Mouse (Mus musculus): Measurements from ENCODE around the gene Antxr1. TPM values are rescaled to one million over a fixed set of nuclear protein-coding genes. Genes with fewer than 3 reads are reported as not detected.

The Antxr1 gene
- total RNA-seq, 2 experiments from 2014 or later = 15.4 to 16.5 TPM

DNA sequence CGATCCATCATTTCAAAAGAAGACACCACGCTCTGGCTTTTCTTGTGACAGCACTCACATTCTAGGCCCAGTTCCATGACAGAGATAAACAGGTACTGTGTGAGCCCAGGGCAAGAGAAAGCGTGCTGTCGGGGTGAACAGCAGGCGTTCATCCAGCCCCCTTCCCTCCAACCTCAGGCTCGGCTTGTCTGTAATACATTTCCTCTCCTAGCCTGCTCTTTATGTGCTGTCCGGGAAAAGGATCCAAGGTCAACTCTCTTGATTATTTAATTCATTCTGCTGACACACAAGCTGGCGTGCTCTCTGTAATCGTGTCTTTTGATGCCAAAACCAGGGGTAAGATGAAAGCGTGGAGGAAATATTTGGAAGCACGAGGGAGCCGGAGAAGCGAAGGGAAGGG, 192.0 kb downstream of the Antxr1 start:
- DNase-seq (ENCODE audit: low spot score in 2 of 2) = no peak

DNA sequence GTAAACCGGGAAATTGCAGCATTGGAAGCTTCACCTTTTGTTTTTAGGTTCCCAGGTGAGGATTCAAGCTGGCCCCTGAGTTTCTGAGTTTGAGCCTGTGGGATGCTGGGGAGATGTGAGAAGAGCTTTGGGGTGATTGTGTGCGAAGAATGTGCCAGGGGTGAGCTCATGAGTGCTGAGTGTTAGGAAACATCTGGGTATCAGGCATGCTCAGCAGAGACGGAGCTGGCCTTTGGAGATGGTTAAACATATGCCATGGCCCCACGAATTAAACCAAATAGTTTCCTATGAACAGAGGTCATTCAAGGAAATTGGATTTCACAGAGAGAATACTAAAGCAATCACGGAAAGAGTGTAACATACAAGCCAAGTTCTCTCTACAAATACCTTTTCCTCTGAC, 193.4 kb downstream of the Antxr1 start:
- DNase-seq (ENCODE audit: low spot score in 2 of 2) = no peak

DNA sequence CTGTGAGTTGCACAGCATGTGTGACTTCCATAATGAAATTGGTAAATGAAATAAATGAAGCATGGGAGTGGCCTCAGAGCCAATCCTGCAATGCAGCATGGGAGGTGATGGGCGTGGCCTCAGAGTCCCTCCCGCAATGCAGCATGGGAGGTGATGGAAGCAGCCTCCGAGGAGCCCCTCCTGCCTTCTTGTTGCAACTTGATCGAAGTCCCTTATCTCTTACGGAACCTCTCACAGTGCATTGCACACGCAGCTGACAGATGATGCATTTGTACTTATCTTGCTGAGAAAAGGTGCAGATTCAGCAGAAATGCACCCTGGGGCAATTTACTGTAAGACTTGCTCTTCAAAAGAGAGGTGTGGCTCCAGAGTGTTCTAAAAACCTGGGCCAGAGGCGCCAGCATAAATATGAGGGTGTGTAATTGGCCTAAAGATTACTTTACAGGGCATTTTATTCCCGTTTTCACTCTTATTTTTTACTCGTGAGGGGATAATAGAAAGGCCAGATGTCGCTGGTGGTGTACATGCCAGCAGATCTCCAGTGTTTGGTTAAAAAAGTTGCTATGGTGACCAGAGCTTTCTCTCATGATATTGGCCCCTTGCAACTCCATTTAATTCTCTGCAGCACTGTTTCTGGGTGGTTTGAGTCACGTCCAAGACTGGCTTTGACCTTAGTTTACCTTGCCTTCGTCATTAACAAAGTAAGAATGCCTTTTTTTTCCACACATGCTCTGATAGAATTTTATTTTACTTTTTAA, 195.6 kb downstream of the Antxr1 start:
- DNase-seq (ENCODE audit: low spot score in 2 of 2) = no peak

DNA sequence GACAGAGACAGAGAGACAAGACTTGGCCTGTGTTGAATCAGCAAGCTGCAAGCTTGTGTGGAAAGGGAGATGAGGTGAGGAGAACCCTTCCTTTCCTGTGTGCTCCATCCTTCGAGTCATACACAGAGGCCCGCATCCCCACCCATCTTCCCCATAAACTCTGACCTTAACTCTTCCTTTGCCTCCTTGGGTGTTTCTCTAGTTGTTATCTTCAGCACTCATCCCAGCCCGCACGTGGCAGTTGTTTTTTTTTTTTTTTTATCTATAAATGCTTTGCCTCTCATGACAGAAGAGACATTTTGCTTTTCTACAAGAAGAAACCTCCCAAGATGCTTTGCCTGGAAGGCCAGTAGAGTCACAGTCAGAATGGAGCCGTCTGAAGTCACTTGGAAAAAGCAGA, 197.1 kb downstream of the Antxr1 start:
- no peak for DNase-seq (ENCODE audit: low spot score in 2 of 2)

DNA sequence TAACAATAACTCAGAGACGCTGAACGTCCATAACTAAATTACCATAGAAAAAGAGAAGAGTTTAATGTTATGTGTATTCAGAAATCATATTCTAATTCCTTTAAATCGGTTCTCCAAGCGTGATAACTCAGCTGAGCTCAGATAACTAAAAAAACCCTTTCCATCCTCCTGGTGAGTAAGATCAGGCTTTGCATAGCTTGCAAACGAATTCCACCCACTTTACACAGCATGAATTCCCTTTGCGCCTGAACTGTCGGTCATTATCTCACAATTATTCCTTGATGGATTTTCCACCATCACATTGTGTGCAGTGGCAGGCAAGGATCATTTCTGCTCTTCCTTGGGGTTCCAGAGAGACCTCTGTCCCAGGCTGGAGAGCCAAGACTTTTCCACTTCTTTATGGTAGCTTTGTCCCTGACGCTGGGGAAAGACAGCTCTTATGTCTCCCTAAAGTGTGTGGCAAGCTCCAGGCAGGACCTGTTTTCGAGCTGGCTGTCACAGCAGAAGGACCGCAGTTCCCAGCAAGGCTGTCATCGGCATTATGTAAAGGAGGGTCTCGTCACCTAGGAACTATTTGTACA, 201.6 kb downstream of the Antxr1 start:
- DNase-seq (ENCODE audit: low spot score in 2 of 2) = no peak

DNA sequence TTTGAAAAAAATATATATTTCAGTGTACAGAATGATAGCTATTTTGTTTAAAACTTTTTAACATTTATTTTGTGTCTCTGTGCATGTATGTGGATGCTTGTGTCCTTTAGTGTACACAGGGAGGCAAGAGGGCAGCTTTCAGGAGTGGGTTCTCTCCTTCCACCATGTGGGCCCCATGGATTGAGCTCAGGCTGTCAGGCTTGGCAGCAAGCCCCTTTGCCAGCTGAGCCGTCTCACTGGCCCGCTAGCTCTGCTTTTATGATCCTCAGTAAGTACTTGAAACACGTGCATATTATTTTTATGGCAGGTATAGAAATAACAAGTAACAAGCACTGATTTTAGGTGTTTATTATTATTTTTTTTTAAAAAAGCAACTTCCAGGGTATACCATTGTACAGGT, 202.1 kb downstream of the Antxr1 start:
- DNase-seq (ENCODE audit: low spot score in 2 of 2) = peak in 1 of 2 experiments; percentile 21

DNA sequence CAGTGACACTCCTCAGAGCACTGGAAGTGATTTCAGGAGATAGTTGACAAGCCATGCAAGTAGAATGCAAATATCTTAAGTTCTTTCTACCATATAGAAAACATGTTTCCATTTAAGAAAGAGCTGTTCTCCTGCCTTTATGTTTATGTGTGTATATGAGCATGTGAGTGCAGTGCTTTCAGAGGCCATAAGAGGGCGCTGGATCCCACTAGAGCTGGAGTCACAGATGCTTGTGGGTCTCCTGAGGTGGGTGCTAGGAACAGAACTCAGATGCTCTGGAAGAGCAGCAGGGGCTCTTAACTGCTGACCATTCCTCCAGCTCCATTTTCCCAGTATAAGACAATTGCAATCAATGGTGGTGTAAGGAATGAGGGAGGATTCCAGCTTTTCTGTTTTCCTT, 204.5 kb downstream of the Antxr1 start:
- DNase-seq (ENCODE audit: low spot score in 2 of 2) = no peak

DNA sequence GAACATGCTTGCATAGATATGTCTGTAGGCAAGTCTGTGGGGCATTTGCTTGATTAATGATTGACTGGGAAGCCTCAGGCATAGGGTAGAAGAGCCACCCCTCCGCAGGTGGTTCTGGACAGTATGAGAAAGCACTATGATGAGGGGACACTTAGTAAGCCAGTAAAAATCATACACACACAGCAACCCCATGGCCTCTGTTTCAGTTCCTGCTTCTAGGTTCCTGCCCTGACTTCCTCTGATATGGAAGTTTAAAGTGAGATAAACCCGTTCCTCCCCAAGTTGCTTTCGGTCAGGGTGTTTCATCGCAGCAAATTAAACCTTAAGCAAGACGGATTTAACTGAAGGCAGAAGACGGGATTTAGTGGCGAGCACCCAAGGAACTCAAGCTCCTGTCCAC, 205.0 kb downstream of the Antxr1 start:
- no peak for DNase-seq (ENCODE audit: low spot score in 2 of 2)

DNA sequence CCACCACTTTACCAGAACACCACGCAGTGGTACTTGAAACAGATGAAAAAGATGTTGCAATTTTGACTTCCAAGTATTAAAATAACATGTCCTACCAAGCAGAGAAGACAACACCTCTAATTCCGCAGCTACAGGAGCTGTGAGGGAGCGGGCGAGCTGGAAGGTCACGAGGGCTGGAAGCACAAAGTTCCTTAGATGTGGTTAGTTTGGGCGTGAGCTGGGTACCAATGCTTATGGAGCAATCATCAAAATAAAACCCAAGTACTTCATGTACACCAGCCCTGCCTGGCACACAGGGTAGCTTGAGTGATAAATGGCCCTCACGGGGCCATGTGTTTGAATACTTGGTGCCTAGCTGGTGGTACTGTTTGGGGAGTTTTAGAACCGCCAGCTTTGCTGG, 205.8 kb downstream of the Antxr1 start:
- DNase-seq (ENCODE audit: low spot score in 2 of 2) = no peak

DNA sequence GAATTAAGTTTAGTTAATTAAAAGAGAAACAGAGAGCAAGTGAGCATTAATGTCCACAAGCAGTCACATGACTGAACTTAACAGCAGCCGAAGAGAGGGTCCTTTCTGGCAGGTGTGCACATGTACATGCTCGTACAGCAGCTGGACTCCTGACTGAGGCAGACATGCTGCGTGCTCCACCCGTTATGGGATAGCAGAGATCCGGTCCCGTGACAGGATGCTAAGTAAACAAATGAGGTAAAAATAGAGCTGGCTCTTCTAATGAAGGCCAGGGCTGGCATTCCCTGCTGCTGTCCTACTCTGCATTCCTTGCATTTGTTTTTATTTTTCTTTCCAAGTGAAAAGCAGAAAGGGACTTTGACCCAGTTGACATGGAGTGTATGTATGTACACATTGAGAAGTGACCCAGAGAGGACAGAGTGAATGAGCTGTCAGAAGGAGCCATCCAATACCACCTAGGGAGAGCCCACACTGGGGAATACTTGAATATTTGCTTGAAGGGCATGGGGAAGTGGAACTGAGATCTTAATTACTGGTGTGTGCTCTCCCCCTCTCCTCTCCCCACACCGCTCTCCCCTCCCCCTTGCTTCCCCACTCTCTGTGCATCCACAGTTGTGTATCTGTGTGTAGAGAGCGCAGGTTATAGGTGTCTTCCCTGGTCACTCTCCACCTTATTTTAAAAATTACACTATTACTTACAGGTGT, 208.4 kb downstream of the Antxr1 start:
- DNase-seq (ENCODE audit: low spot score in 2 of 2) = no peak

DNA sequence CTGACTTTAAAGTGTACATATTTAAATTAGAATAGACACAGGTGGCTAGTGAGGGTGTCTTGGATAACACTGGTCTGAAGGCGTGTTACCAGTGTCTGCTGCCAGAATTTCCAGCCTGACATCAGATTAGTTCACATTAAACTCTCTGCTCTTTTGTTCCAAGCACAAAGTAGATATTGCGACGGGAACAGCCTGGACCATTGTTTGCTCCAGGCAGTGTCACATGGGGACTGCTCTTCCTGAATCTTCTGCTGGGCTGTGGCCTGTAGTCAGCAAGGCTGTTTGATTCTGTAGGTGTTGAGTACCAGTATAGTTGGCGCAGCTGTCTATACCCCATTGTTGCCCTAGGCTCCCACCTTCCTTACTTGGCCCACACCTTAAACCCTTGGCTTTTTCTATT, 211.6 kb downstream of the Antxr1 start:
- DNase-seq (ENCODE audit: low spot score in 2 of 2) = no peak

DNA sequence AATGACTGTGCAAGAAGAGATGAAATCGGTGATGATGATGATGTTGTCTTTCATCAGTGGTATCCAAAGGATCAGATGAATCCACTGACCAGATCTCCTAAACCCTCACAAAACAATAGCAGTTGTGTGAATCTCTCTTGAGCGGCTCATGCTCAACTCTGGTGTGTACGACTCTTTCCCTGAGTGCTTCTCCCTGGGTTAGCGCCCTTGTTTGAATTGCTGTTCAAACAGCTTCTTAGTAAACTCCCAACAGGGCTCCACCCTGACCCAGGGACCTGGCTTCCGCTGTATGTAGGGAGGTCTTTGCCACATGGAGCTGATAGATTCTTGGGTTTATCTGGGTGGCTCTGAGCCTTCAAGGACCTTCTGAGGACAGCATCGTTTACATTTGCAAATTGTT, 212.2 kb downstream of the Antxr1 start:
- DNase-seq (ENCODE audit: low spot score in 2 of 2) = no peak

DNA sequence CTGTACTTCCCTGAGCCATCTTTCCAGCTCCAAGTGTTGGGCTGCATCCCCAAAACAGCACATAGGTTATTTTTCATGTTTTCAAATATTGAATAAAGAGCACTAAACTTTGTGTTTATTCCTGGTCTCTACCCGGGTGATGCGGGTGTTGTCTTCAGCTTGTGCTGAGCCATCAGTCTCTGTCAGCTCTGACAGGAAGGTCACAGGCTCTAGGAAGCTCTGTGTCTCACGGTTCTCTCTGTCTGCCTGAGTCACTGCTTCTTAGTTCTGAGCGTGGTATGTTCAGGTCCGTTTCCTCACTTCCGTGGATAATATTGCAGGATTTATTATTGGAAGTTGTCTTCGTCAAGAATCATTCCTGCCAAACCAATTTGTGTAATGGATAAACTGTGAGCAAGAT, 213.7 kb downstream of the Antxr1 start:
- DNase-seq (ENCODE audit: low spot score in 2 of 2) = no peak

DNA sequence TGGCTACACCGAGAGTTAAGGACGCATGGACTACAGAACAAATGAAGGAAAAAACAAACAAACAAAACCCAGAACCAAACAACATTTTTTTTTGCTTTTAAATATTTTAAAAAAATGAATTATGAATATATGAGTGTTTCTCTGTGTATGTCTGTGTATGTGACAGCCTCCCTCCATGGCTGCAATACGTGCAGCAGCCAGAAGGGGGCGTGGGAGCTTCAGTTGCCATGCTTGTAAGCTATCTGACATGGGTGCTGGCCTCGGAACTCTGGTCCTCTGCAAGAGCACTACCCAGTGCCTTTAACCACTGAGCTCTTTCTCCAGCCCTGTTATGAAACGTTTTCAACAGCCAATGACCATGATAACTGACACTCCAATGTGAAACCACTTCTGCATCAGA, 215.0 kb downstream of the Antxr1 start:
- DNase-seq (ENCODE audit: low spot score in 2 of 2) = no peak

DNA sequence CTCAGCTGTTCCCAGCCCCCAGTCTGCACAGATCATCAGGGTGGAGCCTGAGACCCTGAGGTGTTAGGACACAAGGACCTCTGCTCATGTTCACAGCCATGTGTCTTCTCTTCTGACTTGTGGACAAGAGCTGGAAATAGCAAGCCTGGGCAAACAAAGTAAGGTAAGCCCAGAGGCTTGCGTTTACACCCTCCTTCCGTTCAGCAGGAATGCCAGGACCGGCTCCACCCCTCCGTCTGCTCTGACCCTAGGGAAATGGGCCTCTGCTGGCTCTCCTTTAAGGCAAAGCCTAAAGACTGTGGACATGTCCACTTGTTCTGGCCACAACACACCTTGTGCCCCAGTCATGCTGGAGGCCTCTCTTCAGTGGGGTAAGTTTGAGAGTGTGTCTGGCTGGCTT, 215.6 kb downstream of the Antxr1 start:
- no peak for DNase-seq (ENCODE audit: low spot score in 2 of 2)

DNA sequence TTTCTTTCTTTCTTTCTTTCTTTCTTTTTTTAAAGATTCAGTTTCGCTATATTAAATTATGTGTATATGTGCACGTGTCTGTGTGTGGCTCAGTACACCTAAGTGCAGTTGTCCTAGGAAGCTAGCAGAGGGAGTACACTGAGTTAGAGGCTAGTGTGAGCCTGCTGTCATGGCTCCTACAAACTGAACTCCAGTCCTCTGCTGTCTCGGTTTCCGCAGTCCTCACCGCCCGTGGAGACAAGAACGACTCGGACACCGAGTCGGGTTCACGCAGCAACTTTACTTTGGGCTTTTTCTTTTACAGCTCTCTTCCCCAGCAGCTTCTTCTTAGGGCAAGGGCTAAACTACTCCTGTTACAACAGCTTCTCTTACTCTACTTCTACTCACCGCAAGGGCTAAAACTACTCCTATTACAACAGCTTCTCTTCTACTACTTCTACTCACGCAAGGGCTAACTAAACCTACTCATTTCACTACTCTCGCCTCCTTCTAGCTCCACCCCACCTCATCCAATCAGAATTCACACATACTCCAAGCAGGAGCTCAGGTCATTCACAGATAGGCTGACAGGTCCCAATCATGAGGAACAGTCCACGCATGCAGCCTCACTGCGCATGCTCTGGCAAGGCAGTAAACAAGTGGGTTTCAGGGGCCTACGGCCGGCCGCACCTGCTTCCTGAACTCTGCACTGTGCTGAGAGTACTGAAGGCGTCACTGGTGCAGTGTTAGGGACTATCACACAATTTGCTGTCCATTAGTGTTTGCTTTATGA, 216.4 kb downstream of the Antxr1 start:
- no peak for DNase-seq (ENCODE audit: low spot score in 2 of 2)

DNA sequence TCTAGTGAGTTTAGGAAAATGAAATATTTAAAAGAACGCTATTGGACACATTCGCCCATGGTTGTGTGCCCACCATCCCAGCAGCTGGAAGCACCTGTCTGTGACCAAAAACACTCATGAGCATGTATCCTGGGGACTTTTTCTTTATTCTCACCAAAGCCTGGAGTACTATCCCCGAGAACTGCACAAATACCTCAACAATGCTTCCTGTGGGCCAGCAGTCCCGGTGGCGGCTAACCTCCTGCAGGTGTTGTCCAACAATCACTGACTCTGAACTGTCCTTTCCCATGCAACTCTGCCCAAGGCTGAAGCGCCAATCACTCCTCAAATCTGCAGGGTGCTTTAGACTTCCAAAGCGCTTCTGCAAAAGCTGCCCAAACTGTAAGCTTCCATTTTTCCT, 219.0 kb downstream of the Antxr1 start:
- DNase-seq (ENCODE audit: low spot score in 2 of 2) = no peak

DNA sequence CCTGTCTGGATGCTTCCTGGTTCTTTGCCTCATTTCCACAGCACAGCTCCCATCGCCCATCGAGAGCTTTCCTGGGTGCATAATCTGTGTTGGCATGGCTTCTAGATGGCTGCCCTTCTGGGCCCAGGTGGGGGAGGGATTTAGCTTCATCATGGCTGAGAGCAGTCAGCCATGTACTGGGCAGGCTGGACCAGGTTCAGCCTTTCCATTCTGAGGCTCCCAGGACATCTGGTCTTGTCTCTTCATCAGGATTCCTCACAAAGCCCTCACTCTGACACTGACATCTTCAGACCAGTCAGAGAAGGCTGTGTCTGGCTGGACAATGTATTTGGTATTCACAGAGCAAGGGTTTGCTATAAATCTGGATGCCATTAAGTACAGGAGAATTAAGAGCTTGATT, 219.6 kb downstream of the Antxr1 start:
- no peak for DNase-seq (ENCODE audit: low spot score in 2 of 2)

DNA sequence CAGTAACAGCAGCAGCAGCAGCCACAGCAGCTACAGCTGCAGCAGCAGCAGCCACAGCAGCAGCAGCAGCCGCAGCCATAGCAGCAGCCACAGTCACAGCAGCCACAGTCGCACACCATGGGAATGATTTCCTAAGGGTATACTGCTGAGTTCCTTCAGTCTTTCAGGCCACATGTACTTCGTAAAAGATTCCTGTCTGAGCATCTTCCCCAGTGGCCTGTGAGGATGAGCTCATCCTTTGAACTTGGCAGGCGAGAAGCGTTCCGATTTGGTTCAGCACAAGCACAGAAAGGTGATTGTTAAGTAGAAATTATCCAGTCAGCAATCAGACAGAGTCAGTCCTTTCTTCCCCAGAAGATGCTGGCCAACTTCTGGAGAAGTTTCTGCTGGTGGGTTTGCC, 223.5 kb downstream of the Antxr1 start:
- no peak for DNase-seq (ENCODE audit: low spot score in 2 of 2)

DNA sequence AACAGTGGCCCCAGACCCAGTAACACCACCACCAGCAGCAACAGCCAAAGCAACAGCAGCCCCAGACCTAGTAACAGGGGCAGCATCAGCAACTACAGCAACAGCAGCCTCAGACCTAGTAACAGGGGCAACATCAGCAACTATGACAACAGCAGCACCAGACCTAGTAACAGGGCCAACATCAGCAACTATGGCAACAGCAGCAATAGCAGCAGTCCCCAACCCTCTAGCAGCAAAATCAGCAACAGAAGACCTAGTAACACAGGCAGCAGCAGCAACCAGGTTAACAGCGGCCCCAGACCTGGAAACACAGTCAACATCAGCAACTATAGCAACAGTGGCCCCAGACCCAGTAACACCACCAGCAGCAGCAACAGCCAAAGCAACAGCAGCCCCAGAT, 224.1 kb downstream of the Antxr1 start:
- no peak for DNase-seq (ENCODE audit: low spot score in 2 of 2)

DNA sequence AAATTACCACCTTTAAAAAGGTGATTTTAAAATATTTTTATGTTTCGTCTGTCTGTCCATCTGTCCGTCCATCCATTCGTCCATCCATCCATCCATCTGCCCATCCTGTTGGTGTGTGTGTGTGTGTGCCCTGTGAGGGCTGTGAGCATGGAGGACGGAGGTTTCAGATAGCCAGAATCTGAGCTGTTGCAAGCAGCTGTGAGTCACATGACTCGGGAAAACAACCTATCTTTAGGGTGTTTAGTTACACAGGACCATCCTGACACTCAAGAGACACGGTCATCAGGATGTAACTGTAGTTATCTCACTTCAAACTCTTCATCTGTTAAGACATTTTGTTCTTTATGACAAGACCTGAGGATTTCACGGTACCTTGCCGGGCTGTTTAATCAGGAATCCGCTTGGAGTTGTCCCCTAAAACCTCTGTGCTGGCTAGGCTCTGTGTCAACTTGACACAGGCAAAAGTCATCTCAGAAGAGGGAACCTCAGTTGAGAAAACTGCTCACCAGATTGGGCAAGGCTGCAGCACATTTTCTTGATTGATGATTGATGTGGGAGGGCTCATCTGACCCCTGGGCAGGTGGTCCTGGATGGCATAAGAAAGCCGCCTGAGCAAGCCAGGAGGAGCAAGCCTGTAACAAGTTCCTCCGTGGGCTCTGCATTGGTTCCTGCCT, 231.4 kb downstream of the Antxr1 start, which contains the start of gene D6Ertd527e:
Gene D6Ertd527e (plus strand): TSS at position 624 of the 674 bp plus-strand sequence.
- DNase-seq (ENCODE audit: low spot score in 2 of 2) = no peak
